Mouse (Mus musculus): ENCODE results near the gene Fbxw15.
"Not testable (repeated sequence)": the region's sequence is repeated elsewhere in the genome, so short reads cannot be mapped to it uniquely, and the experiment has no call there.

Fbxw15 gene

DNA sequence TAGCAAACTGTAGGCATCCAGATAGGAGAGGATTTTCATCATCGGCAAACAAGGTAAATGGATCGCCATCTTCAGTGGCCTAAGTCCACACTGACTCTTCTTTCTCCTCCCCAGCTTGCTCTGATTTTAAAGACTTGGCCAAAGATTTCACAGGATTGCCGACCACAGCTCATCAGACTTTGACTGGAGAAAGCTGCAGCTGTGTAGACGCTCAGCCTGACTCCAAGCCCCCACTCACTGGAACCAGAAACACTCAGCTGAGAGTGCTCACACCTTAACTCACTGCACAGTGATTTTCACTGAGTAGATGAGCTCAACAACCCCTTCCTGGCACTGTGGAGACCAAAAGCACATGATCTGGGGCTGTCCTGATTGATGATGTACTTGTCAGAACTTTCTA, at the start of gene Fbxw15:
Gene Fbxw15 (minus strand): TSS at position 101 of the 400 bp plus-strand sequence.
- not testable (repeated sequence) for DNase-seq

DNA sequence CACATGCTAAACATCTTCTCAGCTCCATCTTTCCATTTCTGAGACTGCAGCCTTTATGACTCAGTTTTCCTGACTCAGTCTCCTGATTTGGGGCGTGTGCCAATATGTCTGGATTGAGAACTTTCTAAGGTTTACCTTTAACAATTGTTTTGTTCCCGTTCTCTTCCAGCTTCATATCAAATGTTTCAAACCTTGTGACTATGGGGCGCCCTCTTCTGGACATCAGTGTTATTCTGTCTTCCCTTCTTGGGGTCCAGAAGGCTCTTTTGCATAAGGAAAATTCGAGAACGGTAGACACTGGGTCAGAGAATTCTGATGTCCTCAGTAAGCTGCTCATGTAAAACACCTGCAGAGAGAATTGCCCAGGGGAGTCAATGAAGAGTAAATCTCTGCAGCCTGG, 38.8 kb upstream of the Fbxw15 start:
- DNase-seq: peak; percentile 5

DNA sequence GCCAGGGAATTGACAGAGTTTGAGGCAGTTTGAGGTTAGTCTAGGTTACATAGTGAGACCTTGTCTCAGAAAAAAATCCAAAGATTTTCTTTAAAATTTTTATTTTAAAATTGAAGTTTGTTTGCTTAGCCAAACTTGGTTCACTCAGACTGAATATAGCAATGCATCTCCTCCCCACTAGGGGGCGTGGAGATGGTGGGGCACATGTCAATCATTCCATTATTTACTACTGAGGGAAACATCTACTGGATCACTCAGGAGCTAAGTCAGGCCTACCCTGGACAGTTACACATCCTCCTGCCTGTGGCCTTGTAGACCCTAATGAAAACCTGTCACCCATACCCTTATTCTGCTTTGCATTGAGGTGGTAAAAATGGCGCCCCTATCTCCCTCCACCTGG, 34.1 kb upstream of the Fbxw15 start:
- DNase-seq: not testable (repeated sequence)

DNA sequence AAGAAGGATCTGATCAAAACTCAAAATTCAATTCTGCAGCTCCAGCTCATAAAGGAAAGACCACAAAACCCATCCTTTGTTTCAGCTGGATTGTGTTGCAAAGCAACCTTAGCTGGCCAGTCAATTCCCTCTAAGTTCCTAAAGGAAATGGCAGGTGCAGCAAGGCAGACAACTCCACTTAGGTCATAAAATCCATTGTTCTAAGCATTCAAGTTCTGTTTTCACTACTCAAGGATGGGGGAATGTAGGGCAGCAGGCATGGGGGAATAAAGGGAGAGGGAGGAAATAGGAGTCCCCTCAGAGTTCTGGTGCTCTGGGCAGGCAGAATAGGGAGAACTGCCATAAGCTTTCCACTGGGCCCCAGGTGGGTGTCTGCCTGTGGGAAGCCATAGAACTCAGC, 29.2 kb upstream of the Fbxw15 start:
- DNase-seq: no peak

DNA sequence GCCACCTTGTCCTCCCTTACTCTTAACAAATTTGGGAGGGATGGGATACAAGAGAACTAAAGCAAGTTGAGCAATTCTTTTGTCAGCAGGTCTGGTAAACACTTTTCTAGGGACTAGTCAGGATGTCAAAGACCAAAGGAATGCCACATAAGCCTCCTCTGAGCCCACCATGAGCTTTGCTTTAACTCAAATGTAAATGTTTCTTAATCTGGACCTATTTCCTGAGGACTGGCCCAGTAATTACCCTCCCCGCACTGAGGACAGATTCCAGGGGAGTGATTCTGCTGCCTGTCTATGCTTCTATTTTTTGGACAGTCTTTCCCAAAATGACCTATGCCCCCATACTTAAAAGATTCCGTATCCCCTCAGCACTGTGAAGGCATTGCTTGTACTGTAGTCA, 26.8 kb upstream of the Fbxw15 start:
- DNase-seq: no peak

DNA sequence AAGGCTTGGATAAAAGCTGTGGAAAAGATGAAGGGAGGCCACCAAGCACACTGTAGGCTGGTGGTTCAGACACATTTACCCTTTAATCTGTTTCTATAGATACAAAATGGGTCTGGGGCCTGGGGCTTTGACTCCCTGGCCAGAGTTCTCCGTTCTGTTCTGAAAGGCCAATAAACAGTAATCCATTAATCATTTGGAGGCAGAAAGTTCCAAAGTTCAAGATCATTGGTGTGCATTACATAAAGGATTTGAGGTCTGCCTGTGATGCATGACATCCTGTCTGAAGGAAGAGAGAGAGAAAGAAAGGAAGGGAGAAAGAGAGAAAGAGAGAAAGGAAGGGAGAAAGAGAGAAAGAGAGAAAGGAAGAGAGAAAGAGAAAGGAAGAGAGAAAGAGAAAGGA, 2.5 kb downstream of the Fbxw15 start:
- no peak for DNase-seq

DNA sequence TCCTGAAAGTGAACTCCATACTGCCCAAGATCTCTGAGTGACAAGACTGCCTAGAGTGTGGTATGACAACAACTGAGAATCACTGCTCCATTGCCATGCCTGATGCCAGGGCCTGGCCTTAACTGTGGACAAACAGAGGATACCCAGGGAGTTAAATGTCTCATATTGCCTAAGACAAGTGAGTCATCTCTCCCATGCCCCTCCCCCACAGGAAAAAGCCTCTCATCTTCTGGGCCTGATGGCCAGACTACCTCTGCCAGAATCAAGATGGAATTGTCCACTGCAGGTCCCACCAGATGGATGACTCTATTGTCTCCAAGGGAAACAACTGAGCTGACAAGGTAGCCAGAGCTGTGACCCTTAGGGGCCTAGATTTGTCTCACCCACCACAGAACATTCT, 6.0 kb downstream of the Fbxw15 start:
- DNase-seq: not testable (repeated sequence)

DNA sequence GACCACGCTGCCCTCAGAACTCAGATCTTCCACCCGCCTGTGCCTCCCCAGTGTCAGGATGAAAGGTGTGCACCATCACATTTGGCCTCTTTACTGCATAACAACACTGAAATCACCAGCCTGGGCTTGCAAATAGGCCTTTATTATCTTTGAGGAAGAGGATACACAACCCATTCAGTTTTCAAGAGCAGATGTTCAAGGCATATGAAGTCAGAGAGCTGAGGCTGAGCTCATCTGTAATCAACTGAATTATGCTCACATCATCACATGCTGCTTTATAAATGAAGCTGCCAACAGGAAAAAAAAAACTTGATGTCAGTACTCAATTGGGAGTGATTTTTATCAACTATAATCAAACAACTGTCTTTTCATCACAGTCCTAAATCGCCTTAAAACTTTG, 15.6 kb downstream of the Fbxw15 start:
- no peak for DNase-seq

DNA sequence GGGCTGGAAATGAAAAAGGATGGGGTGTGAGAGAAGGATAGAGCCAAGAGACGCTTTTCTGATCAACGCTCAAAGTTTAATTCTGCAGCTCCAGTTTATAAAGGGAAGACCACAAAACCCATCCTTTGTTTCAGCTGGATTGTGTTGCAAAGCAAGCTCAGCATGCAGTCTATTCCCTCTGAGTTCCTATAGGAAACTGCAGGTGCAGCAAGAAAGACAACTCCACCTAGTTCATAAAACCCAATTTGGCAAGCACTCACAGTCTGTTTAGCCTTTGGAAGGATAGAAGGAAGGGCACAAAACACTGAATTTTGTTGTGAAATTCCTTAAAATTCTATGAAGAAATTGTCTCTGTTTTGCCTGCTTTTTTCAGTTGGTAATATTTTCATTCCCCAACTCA, 18.4 kb downstream of the Fbxw15 start:
- DNase-seq: not testable (repeated sequence)

DNA sequence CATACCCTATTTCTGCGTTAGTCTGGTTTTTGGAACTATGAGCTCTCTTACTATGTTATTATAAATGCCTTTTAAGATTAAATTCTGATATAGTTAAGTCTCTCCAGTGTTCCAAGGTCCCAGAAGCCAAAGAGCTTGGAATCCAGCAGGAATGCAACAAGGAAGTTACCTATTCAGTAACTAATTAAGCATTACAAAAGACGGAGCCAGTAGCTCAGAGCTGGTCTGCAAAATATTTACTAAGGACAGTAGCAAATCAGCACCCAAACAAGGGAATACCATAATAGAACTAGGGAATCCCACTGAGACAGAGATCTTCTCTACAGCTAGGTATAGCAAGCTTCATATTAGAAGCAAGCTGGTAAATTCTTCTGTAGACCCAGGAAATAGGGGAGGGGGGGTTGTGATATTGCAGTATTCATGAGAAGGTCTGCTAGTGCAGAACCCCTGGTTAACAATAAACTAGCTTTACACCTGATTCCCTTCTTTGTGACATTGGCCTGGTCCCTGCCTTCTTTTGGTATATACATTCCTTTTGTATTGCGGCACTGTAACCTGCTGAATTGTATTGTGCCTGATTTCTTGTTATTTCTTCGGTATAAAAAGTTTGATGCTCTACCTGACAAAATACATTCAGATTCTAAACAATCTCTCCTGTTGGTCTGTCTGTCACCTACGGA, 44.5 kb downstream of the Fbxw15 start:
- DNase-seq: no peak

All from lung, postnatal 10 days (tissue).